Mouse (Mus musculus) liver, embryonic 14.5 days (tissue): ENCODE data around the gene Ctrc.

Experiments
- CTCF ChIP-seq: IDR thresholded peaks from 2 replicates; pipeline ENCODE4 v1.5.1; 2016; ENCODE audit warnings: antibody characterized with exemption, low read depth, control low read depth
- EP300 ChIP-seq: IDR thresholded peaks from 2 replicates; pipeline ENCODE4 v1.6.1; 2016; ENCODE audit warnings: antibody characterized with exemption, low read depth

GRCm38 (mm10) chr4:141885451-141885850, 39.3 kb upstream of the Ctrc start:
- TF ChIP-seq CTCF (no peak), EP300 (no peak)
